Mouse (Mus musculus): ENCODE results near the gene Gm8232.
"Not testable (repeated sequence)": the region's sequence is repeated elsewhere in the genome, so short reads cannot be mapped to it uniquely, and the experiment has no call there.

- TF ChIP-seq ZC3H11A (IDR thresholded peaks at IDR 0.05; ENCODE audit: borderline replicate concordance, low read depth, low read length); MAFK (IDR thresholded peaks at IDR 0.05; ENCODE audit: insufficient read depth, low read depth, low read length); CHD2 (IDR thresholded peaks at IDR 0.05; ENCODE audit: low read depth, low read length): not testable (repeated sequence)
These were observed at the start of gene Gm8232 for GRCm38 (mm10) chr14:44433335-44433734.

Measured in ES-E14 (cell line).